Mouse (Mus musculus) frontal cortex, adult (tissue): ENCODE measurements at regions not wholly inside any gene's neighbourhood (a gene's known extent, or its start where the extent isn't known, plus 50 kb on each side); places are given as distances from the start of the nearest gene placed in this dataset.

ENCODE experiments used
- ATAC-seq: cut with Nextera tagmentation; 2 replicates; pipeline ENCODE4 v1.9.2; 2017; ENCODE audit warnings: mild to moderate bottlenecking, moderate library complexity, mixed read lengths; ENCODE audit not compliant: low TSS enrichment

DNA sequence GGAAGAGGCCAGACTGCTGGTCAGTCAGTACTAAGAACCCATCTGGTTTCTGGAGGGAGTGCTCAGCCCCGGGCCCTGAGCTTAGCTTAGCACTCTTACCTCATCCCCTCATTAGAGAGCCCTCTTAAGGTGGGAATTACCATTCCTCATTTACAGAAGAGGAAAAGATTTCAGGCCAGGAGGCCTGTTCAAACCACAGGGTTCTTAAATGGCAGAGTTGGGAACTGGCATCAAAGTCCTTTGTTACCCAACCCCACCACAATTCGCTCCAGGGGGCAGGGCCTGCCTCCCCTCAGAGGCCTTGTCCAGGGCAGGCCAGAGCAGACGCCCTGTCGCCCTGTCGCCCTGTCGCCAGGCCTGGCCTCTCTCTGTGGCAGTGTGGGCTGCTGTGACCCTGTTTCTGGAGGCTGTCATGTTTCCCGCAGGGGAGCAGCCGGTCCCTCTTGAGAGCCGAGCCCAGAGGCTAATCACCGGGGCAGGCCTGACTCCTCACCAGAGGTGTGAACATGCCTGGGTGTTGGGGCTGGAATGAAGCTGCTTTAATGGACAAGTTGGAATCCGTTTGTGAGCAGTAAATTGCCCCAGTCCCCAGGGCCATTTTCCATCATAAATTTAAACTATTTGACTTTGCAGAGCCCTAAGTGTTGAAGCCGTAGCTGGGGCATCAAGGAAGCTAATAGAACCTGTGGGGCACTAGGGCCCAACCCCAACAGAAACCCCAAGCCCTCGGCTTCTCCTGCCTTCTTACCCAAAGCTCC is 116.9 kb upstream of the Haao start:
- ATAC-seq = no peak

- ATAC-seq = 0 out of 2 replicates have a peak, but pooled peaks have one; percentile 21
Observed at GRCm38 (mm10) chr17:83963561-83963960, 115.8 kb upstream of the Haao start.

- ATAC-seq = no peak
Observed at GRCm38 (mm10) chr17:83962841-83963240, 115.1 kb upstream of the Haao start.

- ATAC-seq = no peak
Observed at GRCm38 (mm10) chr17:83962126-83962525, 114.4 kb upstream of the Haao start.

- ATAC-seq = no peak
Observed at GRCm38 (mm10) chr17:83960821-83961220, 113.1 kb upstream of the Haao start.

- no peak for ATAC-seq
Observed at GRCm38 (mm10) chr17:83960158-83960557, 112.4 kb upstream of the Haao start.

- ATAC-seq = no peak
Observed at GRCm38 (mm10) chr17:83959159-83959848, 111.5 kb upstream of the Haao start.

- ATAC-seq = no peak
Observed at GRCm38 (mm10) chr17:83958706-83959105, 110.9 kb upstream of the Haao start.

GRCm38 (mm10) chr17:83957661-83958540 is 110.1 kb upstream of the Haao start:
- no peak for ATAC-seq

- ATAC-seq = no peak
Observed at GRCm38 (mm10) chr17:83956821-83957565, 109.2 kb upstream of the Haao start.

- ATAC-seq = no peak
Observed at GRCm38 (mm10) chr17:83955978-83956377, 108.2 kb upstream of the Haao start.

- no peak; the same call in 1 of the 2 replicates for ATAC-seq
Observed at GRCm38 (mm10) chr17:83955058-83955697, 107.4 kb upstream of the Haao start.

- ATAC-seq = peak; percentile 78
Observed at GRCm38 (mm10) chr17:83954291-83955057, 106.7 kb upstream of the Haao start.

DNA sequence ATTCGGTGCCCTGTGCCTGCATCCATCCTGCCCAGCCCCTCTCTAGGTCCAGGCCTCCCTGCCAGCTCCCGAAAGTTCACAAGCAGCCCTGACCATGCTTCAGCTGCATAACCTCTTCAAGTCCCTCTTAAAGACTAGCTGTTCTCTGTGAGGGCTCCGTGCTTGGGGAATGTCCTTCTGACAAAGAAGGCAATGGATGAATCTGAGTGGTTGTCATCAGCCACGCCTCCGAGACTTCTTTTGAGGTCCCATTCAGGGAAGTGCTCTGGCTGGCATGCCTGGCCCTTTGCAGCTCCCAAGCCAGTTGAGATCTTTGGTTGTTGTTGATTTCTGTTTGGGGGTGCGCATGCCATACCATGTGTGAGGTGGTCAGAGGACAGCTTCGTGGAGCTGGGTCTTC is 105.9 kb upstream of the Haao start:
- ATAC-seq = no peak

GRCm38 (mm10) chr17:83946718-83947117 is 99.0 kb upstream of the Haao start:
- ATAC-seq = no peak

DNA sequence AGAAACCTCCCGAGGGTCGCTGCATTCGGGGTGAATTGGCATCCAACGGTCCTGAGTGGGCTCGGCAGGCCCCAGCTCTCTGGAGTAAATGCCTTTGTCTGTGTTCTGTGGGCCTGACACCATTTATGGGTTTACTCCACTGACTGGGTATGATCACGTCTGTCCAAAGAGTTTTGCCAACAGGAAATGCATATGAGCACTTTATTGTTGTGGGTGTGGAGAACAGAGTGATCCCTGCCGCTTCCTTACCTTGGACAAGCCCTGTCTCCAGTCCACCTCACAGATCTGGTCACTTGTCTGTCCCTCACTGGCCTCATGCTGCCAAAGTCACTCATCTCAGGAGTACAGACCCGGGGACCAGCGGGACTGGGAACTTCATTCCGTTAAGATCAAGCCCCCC is 91.6 kb upstream of the Haao start:
- no peak for ATAC-seq

DNA sequence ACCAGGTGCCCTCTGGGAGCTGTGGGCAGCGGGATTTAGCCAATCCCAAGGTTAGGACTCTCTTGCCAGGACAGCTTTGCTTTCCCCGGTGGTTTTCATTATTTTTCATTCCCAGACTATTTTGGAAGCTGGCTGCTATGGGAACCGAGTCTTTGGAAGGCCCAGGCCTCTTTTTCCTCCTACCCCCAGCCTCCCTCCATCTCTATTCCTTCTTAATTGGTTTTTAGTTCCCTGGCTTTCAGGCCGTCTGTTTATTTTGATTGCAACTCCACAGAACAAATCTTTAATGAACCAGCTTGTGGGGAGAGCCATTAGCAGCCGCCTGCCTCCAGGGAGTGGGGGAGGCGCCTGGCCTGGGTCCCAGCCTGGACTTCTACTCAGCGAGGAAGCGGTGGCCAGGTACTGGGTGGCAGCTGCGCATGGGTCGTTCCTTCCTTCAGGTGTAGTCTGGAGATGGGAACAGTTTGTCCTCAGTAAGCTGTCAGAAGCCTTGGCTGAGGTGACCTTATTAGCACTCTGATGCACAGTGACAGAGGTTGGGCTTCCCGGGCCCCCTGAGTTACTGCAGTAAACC is 91.0 kb upstream of the Haao start:
- ATAC-seq = peak; percentile 47

DNA sequence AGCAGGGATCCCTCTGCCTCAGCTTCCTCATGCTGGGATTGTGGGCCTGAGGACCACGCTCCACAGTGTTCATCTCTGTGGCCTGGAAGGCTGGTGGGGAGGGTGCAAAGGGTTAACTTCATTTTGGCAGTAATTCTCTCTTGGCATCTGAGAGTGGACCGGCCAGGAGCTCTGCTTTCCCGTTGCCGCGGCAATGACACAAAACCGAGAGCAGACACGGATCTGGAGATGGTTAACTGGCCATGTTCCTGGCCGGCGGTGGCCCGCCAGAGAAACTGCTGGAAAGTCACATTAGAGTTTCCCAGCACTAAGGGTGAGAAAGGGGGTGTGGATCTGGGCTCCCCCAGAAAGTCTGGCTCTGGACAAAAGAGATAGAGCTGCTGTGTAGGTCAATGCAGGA is 89.8 kb upstream of the Haao start:
- ATAC-seq = no peak

GRCm38 (mm10) chr17:83936677-83937076 is 88.9 kb upstream of the Haao start:
- no peak for ATAC-seq

GRCm38 (mm10) chr17:83935969-83936368 is 88.2 kb upstream of the Haao start:
- ATAC-seq = no peak
